Mouse (Mus musculus) urinary bladder, adult 18-20 months (tissue): ENCODE measurements at regions not wholly inside any gene's neighbourhood (a gene's known extent, or its start where the extent isn't known, plus 50 kb on each side); places are given as distances from the start of the nearest gene placed in this dataset.

Experiments
- DNase-seq, 2 experiments: peaks; one replicate each; pipeline ENCODE4 v3.0.0; 2022; ENCODE audit warnings: low spot score in 2 of 2, mixed read lengths in 2 of 2

DNA sequence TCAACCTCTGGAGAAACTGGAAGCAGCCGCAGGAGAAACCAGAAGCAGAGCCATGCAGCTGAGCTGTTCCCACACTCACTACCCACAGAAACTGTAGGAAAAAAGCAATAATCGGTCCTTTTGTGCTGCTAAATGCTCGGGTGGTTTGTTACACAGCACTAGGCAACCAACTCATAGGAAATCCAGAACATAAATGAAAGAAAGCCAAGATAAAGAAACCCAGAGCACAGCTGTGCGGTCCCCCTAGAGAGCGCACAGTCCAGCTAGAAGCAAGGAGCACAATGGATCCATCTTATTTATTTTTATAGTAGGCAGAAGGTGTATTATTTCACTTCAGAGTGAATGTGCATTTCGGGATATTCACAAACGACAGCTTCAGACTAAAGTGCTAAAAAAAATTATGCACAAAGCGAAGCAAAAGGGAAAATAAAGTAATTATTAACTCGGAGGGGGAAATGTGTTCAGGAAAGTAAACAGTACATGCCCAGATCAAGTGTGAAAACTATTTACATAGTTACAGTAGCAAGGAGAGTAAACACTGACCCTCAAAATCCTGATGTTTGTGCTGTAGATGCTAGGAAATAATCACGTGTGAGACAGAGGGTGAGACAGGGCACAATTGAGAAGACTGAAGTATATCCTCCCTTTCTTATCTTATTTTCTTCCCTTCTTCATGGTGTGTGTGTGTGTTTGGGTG, 204.4 kb upstream of the Noct start:
- DNase-seq, result no peak

DNA sequence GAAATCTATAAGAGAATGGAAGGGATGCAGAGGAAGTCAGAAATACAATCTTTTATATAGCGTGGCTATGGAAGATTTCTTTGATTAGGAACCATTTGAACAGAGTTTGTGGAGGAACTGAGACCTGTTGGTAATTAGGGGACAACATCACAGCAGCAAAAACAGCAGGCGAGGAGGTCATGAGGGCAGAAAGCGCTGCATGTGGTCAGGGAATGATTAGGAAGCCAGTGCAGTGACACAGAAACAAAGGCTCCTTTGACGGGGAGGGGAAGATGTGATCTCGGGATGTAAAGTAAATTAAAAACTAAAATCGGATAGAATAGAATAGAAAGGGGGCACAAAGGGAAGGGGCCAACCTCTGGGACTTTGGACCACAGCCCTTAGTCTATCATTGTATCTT, 199.6 kb upstream of the Noct start:
- no peak for DNase-seq

DNA sequence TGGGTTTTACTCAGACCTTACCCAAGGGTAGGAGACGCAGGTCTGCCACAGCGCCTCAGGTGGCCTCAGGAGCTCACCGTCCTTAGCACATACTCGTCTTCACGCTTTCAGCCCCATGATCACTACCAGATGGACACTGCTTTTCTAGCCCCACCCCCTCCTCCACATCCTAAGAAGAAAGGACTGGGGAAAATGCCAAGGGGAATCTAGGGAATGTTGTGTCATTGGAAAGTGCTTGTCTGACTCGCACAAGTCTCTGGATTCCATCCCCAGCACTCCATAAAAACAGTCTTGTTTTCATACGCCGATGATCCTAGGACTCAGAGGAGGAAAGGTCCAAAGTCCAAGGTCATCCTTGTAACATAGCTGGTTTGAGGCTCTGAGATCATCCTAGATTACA, 192.4 kb upstream of the Noct start:
- DNase-seq, result peak in 1 of 2 experiments; percentile 59

DNA sequence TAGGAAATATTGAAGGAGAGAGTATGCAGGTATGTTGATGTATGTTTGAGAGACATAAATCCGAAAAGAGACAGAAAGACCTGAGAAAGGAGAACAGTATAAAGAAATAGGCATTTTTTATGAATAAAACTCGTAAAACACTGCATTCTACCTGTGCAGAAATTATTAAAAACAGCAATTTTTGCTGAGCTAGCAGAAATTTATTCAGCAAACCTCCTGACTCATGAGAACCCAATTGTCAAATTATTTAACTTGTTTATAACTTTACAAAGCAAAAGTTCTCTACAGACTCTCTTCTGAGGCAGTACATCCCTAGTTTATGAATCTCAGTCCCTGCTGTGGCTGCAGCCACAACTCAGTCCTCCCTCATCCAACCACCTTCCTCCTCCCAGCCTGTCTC, 191.0 kb upstream of the Noct start:
- no peak for DNase-seq

DNA sequence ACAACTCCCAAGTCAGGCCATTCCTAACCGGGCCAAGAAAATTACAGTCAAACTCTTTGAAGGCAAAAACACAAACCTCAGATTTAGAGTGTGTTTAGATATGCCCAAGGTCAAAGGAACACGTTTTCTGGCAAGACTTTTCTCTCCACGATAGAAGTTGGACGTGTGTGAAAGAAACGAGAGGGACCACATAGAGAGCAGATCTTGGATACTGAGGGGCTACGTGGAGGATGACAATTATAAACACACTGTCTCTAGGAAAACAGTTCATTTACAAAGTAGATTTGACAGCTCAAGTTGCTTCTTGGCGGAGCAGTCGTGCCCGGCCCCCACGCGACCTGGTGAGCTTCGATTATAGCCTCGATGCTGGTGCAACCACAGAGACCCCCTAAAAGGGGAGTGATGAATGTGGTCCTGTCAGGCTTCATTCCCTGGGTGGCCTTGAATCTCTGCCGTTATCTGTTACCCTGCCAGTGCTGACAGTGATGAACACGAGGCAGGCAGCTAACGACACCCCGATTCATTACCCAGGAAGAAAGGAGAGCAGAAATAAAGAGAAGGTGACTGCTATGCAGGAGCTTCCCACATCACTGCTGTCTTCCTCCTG, 187.4 kb upstream of the Noct start:
- no peak for DNase-seq

DNA sequence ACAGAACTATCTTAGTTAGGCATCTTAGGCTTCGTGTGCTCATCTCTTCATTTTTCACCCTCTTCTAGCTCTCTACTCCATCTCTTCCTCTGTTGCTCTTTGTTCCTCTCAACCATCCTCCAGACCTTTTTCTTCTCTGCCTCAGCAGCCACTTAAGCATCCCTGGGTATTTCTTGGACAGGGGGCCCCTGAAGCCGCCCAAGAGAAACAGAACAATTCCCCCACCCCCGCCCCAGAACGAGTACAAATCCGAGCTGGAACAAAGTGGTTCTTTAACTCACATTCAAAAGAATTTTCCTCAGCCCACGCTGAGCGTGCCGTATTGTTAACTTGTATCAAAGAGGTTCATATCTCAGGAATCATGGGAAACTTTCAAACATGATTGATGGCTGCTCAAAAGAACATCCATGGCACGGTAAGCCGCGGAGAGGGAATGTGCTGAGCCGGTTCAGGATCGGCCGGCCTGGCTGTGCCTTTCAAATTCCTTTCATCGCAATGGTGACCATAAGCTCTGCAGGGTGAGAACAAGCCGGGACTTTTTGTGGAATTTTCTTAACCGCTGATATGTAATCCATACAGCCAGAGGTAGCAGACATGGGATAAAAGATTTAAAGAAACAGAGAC, 181.9 kb upstream of the Noct start:
- DNase-seq, result no peak

- no peak for DNase-seq
These were observed 175.5 kb upstream of the Noct start for GRCm38 (mm10) chr3:51048739-51049138.

DNA sequence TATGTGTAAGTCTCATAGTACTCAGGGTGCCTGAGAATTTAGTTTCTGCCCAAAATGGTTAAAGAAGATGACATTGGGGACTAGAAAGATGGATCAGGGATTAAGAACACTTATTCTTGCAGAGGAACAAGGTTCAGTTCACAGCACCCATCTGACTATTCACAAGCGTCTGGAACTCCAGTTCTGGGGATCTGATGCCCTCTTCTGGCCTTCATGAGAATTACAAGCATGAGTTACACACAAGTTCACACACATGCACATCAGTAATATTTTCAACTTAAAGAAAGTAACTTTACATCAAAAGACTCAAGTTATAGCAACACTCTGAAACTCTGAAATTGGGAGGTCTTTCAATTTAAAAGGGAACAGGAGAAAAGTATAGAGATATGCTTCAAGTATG, 174.1 kb upstream of the Noct start:
- no peak for DNase-seq

GRCm38 (mm10) chr3:51055004-51055403, 169.2 kb upstream of the Noct start:
- DNase-seq, result no peak

- DNase-seq, result no peak
These were observed 160.0 kb upstream of the Noct start for GRCm38 (mm10) chr3:51064201-51064600.

- DNase-seq, result no peak
These were observed 157.9 kb upstream of the Noct start for GRCm38 (mm10) chr3:51066373-51066772.

- no peak for DNase-seq
These were observed 151.8 kb upstream of the Noct start for GRCm38 (mm10) chr3:51072417-51072816.

GRCm38 (mm10) chr3:51073003-51073679, 151.1 kb upstream of the Noct start:
- no peak for DNase-seq

- DNase-seq, result no peak
These were observed 150.4 kb upstream of the Noct start for GRCm38 (mm10) chr3:51073743-51074319.

DNA sequence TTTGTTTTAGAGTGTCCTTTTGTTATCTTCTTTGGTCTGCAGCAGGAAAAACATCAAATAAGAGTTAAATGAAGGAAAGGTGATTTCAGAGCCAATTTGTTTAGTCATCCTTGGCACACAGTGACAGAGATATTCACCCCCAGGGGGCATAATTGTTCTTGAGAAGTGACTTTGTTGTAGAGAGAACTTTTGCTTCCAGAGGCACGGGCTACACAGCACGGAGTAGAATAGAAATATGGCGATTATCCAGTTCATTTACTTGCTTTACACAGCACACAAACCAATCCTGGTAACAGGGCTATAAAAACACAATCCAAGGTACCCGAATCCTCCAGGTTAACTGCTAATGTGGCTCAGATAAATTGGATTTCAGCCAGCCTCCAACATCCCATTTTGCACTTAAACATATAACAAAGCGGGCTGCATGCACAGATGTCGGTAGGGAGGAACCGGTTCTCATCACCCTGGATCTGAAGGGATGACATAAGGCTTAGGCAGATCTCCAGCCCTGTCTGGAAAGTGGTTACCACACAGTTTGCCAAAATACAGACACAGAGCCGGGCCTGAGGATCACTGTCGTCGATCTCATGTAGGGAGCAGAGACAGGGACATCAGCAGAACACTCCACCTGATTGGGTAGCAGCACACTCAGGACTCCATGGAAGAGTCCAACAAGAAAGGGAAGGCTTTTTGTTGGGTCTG, 148.9 kb upstream of the Noct start:
- peak in 1 of 2 experiments; percentile 24 for DNase-seq

- no peak for DNase-seq
These were observed 145.8 kb upstream of the Noct start for GRCm38 (mm10) chr3:51078459-51078858.

- no peak for DNase-seq
These were observed 143.8 kb upstream of the Noct start for GRCm38 (mm10) chr3:51080415-51080814.

DNA sequence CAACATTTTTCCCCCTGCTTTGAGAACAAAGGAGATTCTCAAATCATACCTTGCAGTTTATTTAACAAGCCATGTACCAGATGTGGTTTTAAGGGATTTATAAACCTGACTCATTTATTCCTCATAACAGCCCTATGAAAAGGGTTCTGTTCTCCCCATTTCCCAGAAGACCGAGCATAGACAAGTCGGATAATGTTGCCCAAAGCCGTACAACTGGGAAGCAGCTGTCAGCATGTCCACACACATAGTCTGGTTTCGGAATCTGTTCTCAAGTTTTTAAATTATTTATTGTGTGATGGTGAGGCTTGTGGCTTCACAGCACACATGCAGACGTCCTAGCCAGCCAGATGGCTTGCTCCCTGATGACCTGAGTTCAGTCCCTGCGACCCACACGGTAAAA, 143.4 kb upstream of the Noct start:
- DNase-seq, result no peak

- DNase-seq, result no peak
These were observed 141.2 kb upstream of the Noct start for GRCm38 (mm10) chr3:51082831-51083575.

- DNase-seq, result no peak
These were observed 140.7 kb upstream of the Noct start for GRCm38 (mm10) chr3:51083583-51083982.

- DNase-seq, result no peak
These were observed 137.8 kb upstream of the Noct start for GRCm38 (mm10) chr3:51086441-51086849.
